Mouse (Mus musculus) liver, embryonic 11.5 days (tissue): ENCODE data around the gene Syne3. TPM values are rescaled to one million over a fixed set of nuclear protein-coding genes. Genes with fewer than 3 reads are reported as not detected.

Experiments used
- ATAC-seq: fragments of 200-750 bp; cut with Nextera tagmentation; replicated peaks from 2 replicates; pipeline ENCODE4 v1.8.0; 2017; ENCODE audit warnings: moderate number of reproducible peaks, mild to moderate bottlenecking, moderate TSS enrichment, moderate library complexity; ENCODE audit not compliant: low FRiP score
- DNase-seq: peaks from one replicate; pipeline ENCODE4 v3.0.0-alpha.2; 2017; ENCODE audit warnings: low spot score
- H3K27ac ChIP-seq: fragments of 300-500 bp; sonication (generic); 2 replicates; pipeline ENCODE4 v1.5.1; 2014; ENCODE audit warnings: mild to moderate bottlenecking, low read depth, low read length, control low read depth
- H3K27me3 ChIP-seq: fragments of 300-500 bp; sonication (generic); replicated peaks from 2 replicates; pipeline ENCODE4 v1.6.1; 2014; ENCODE audit warnings: low read length, mixed read lengths; ENCODE audit not compliant: control insufficient read depth, insufficient read depth
- H3K36me3 ChIP-seq: fragments of 300-500 bp; sonication (generic); 2 replicates; pipeline ENCODE4 v1.6.1; 2014; ENCODE audit warnings: mild to moderate bottlenecking, low read length, moderate library complexity, mixed read lengths; ENCODE audit not compliant: control insufficient read depth, insufficient read depth
- H3K4me1 ChIP-seq: fragments of 300-500 bp; sonication (generic); replicated peaks from 2 replicates; pipeline ENCODE4 v1.6.1; 2014; ENCODE audit warnings: low read length, mixed read lengths; ENCODE audit not compliant: control insufficient read depth, insufficient read depth
- H3K4me2 ChIP-seq: fragments of 300-500 bp; sonication (generic); 2 replicates; pipeline ENCODE4 v1.6.1; 2014; ENCODE audit warnings: mild to moderate bottlenecking, control low read depth, moderate library complexity
- H3K4me3 ChIP-seq: fragments of 300-500 bp; sonication (generic); 2 replicates; pipeline ENCODE4 v1.5.1; 2014; ENCODE audit warnings: low read depth, low read length, control low read depth
- H3K9ac ChIP-seq: fragments of 300-500 bp; sonication (generic); 2 replicates; pipeline ENCODE4 v1.6.1; 2014; ENCODE audit warnings: low read depth, low read length, control low read depth
- H3K9me3 ChIP-seq: fragments of 300-500 bp; sonication (generic); 2 replicates; pipeline ENCODE4 v1.6.1; 2016; ENCODE audit warnings: low read length, inconsistent platforms, mixed read lengths; ENCODE audit not compliant: control insufficient read depth
- WGBS: fragments of 180-500 bp; shearing (Covaris S2); extraction: QIAGEN DNeasy Blood & Tissue Kit; methylation state at CpG from one replicate; pipeline ENCODE4 v1.1.7; 2014; 5-methylcytosine and 5-hydroxymethylcytosine counted together
- polyA plus RNA-seq: library from polyadenylated mRNA; unstranded; fragments of >200 nt; fragmentation: Nextera tagmentation; extraction: Ambion mirVana; gene quantifications from 2 replicates; pipeline ENCODE4 v1.2.1, GENCODE M21; 2014

Gene Syne3
- polyA plus RNA-seq, 1 experiment from 2014 or later, result 1.8 TPM

- no peaks in the 10 kb centered on the region for H3K9me3 ChIP-seq
- H3K36me3 ChIP-seq, result no peaks in the 10 kb centered on the region
- peak; percentile 57 for DNase-seq
- peak overlapping the region; percentile 63 for H3K4me3 ChIP-seq
- peaks cover 53% of the 10 kb centered on the region for H3K4me1 ChIP-seq
- WGBS, result 1% methylated on average over 13 of the region's 13 CpGs
- peaks cover 14% of the 10 kb centered on the region for H3K27me3 ChIP-seq
- H3K27ac ChIP-seq, result peak overlapping the region; percentile 82; the same call in 1 of the 2 replicates
- peak overlapping the region; percentile 59 for H3K9ac ChIP-seq
- H3K4me2 ChIP-seq, result peak overlapping the region; percentile 91
- ATAC-seq, result peak; percentile 19; the same call in 1 of the 2 replicates
Observed at GRCm38 (mm10) chr12:105008752-105009178, 844 bp downstream of the Syne3 start.

- Histone ChIP-seq H3K4me3 (peak overlapping the region; percentile 63; the same call in 1 of the 2 replicates), H3K9ac (peak overlapping the region; percentile 59; the same call in 1 of the 2 replicates), H3K9me3 (no peaks in the 10 kb centered on the region), H3K4me1 (peaks cover 52% of the 10 kb centered on the region), H3K27me3 (peaks cover 14% of the 10 kb centered on the region), H3K27ac (no peak overlapping the region), H3K36me3 (no peaks in the 10 kb centered on the region), H3K4me2 (peak overlapping the region; percentile 91)
- WGBS, result 54% methylated on average over 2 of the region's 2 CpGs
- DNase-seq, result no peak
- ATAC-seq, result no peak
Observed at GRCm38 (mm10) chr12:105008150-105008549, 1.5 kb downstream of the Syne3 start.

- H3K4me2 ChIP-seq, result no peak overlapping the region
- ATAC-seq (no peak), DNase-seq (no peak)
- no peak overlapping the region for H3K27ac ChIP-seq
- H3K27me3 ChIP-seq, result peaks cover 14% of the 10 kb centered on the region
- H3K9me3 ChIP-seq, result no peaks in the 10 kb centered on the region
- H3K4me3 ChIP-seq, result no peak overlapping the region
- WGBS, result 40% methylated on average over 2 of the region's 2 CpGs
- no peaks in the 10 kb centered on the region for H3K36me3 ChIP-seq
- no peak overlapping the region for H3K9ac ChIP-seq
- H3K4me1 ChIP-seq, result peaks cover 40% of the 10 kb centered on the region
Observed at GRCm38 (mm10) chr12:105005715-105005972, 4.0 kb downstream of the Syne3 start.

- ATAC-seq, result no peak
- Histone ChIP-seq H3K36me3 (no peaks in the 10 kb centered on the region), H3K4me3 (no peak overlapping the region), H3K27me3 (peaks cover 14% of the 10 kb centered on the region), H3K4me1 (peaks cover 36% of the 10 kb centered on the region), H3K9me3 (no peaks in the 10 kb centered on the region), H3K27ac (no peak overlapping the region), H3K4me2 (no peak overlapping the region), H3K9ac (no peak overlapping the region)
- WGBS, result 69% methylated on average over 22 of the region's 22 CpGs
- DNase-seq, result no peak
Observed at GRCm38 (mm10) chr12:105004956-105005714, 4.5 kb downstream of the Syne3 start.

- Histone ChIP-seq H3K27me3 (peaks cover 11% of the 10 kb centered on the region), H3K4me2 (no peak overlapping the region), H3K4me1 (peaks cover 35% of the 10 kb centered on the region), H3K9me3 (no peaks in the 10 kb centered on the region), H3K9ac (no peak overlapping the region), H3K27ac (no peak overlapping the region), H3K36me3 (no peaks in the 10 kb centered on the region), H3K4me3 (no peak overlapping the region)
- DNase-seq (no peak), ATAC-seq (no peak)
- 62% methylated on average over 3 of the region's 3 CpGs for WGBS
Observed at GRCm38 (mm10) chr12:105003715-105004114, 5.9 kb downstream of the Syne3 start.

GRCm38 (mm10) chr12:105003158-105003557, 6.5 kb downstream of the Syne3 start:
- H3K9ac ChIP-seq, result no peak overlapping the region
- peaks cover 5% of the 10 kb centered on the region for H3K27me3 ChIP-seq
- H3K4me1 ChIP-seq, result peaks cover 33% of the 10 kb centered on the region

DNA sequence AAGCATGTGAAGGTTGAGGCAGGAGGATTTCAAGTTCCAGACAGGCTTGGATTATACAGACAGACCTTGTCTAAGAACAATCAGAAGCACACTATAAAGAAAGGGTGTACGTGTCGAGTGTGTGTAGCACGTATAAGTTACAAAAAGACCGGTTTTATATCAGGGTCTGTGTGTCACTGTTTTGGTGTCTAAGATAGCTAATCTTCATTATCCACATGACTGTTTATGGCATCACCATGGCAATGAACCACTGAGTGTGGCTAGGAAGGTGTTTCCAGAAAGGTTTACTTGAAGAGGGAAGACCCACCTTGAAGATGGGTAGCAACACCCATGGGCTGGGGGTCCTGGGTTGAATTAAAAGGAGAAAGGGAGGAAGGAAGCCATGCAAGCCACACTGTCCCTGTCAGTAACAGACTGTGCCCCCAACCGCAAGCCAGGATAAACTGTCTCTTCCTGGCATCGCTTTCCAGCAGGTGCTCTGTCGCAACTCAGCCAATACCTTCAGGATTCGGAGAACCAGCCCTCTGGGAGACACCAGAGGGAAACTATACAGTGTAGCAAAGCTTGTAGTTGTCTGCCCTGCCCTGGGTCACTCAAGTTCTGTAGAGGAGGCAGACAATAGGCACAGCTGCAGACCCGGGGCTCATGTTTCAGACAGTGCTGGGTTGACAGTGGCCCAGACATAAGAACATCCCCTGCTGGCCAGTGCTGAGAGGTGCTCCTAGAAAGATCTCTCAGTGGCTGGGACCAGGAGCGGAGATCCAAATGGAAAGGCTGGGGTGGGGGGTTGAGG, 7.1 kb downstream of the Syne3 start:
- ATAC-seq, result peak; percentile 38; the same call in 1 of the 2 replicates
- Histone ChIP-seq H3K27me3 (no peaks in the 10 kb centered on the region), H3K4me2 (0 out of 2 replicates have a peak overlapping the region, but pooled peaks have one; percentile 8), H3K4me1 (peaks cover 32% of the 10 kb centered on the region), H3K9ac (no peak overlapping the region), H3K4me3 (no peak overlapping the region), H3K9me3 (no peaks in the 10 kb centered on the region), H3K36me3 (no peaks in the 10 kb centered on the region), H3K27ac (no peak overlapping the region)
- WGBS, result 45% methylated on average over 10 of the region's 10 CpGs
- no peak for DNase-seq

More at GRCm38 (mm10) chr12:105003158-105003557, 6.5 kb downstream of the Syne3 start:
- DNase-seq, result no peak
- Histone ChIP-seq H3K4me2 (no peak overlapping the region), H3K27ac (no peak overlapping the region), H3K9me3 (no peaks in the 10 kb centered on the region), H3K36me3 (no peaks in the 10 kb centered on the region), H3K4me3 (no peak overlapping the region)
- 53% methylated on average over 9 of the region's 9 CpGs for WGBS
- no peak for ATAC-seq

- H3K9ac ChIP-seq, result no peak overlapping the region
- no peak overlapping the region for H3K27ac ChIP-seq
- 64% methylated on average over 9 of the region's 9 CpGs for WGBS
Observed at GRCm38 (mm10) chr12:105001317-105001716, 8.3 kb downstream of the Syne3 start.

More at GRCm38 (mm10) chr12:105001317-105001716, 8.3 kb downstream of the Syne3 start:
- no peak for DNase-seq
- no peaks in the 10 kb centered on the region for H3K9me3 ChIP-seq
- peaks cover 32% of the 10 kb centered on the region for H3K4me1 ChIP-seq
- no peak for ATAC-seq
- H3K4me3 ChIP-seq, result no peak overlapping the region
- H3K27me3 ChIP-seq, result no peaks in the 10 kb centered on the region
- no peak overlapping the region for H3K4me2 ChIP-seq
- H3K36me3 ChIP-seq, result no peaks in the 10 kb centered on the region
